Mouse (Mus musculus) MEL (cell line): ENCODE results near the gene Prkci.

Experiments
- CHD2 ChIP-seq: IDR thresholded peaks from 2 replicates; pipeline ENCODE4 v1.6.1; 2011; ENCODE audit warnings: low read length, improper control_type of control experiment
- CTCF ChIP-seq, 3 experiments: IDR thresholded peaks in 2 of 3; conservative IDR thresholded peaks in 1 of 3; 2 replicates each; pipeline ENCODE4 v1.5.1; 2011 to 2012; ENCODE audit warnings: low read length in 3 of 3, low read depth in 2 of 3, mild to moderate bottlenecking in 2 of 3, improper control_type of control experiment in 1 of 3, inconsistent platforms in 1 of 3, mixed read lengths in 1 of 3, moderate library complexity in 1 of 3; ENCODE audit not compliant: control insufficient read depth in 1 of 3, insufficient read depth in 1 of 3, poor library complexity in 1 of 3, severe bottlenecking in 1 of 3
- EP300 ChIP-seq, 2 experiments: IDR thresholded peaks; 2 replicates each; pipeline ENCODE4 v1.6.1; 2011; ENCODE audit warnings: improper control_type of control experiment in 2 of 2, low read length in 2 of 2, low read depth in 1 of 2, mild to moderate bottlenecking in 1 of 2
- ETS1 ChIP-seq: IDR thresholded peaks from 2 replicates; pipeline ENCODE4 v1.6.1; 2012; ENCODE audit warnings: low read depth, mild to moderate bottlenecking, inconsistent platforms, low read length, improper control_type of control experiment, moderate library complexity
- GABPA ChIP-seq: IDR thresholded peaks from 2 replicates; pipeline ENCODE4 v1.6.1; 2012; ENCODE audit warnings: low read depth, mild to moderate bottlenecking, inconsistent platforms, low read length, improper control_type of control experiment, moderate library complexity
- GATA1 ChIP-seq: IDR thresholded peaks from 2 replicates; pipeline ENCODE4 v1.6.1; 2011; ENCODE audit warnings: low read depth, low read length, improper control_type of control experiment
- MAX ChIP-seq: IDR thresholded peaks from 2 replicates; pipeline ENCODE4 v1.6.1; 2011; ENCODE audit warnings: low read length, improper control_type of control experiment
- NRF1 ChIP-seq: IDR thresholded peaks from 2 replicates; pipeline ENCODE4 v1.6.1; 2014; ENCODE audit warnings: low read depth, mild to moderate bottlenecking, inconsistent platforms, low read length, improper control_type of control experiment, moderate library complexity; ENCODE audit not compliant: poor library complexity, insufficient read depth, severe bottlenecking
- POLR2A ChIP-seq, 2 experiments: IDR thresholded peaks; 2 replicates each; pipeline ENCODE4 v1.6.1; 2011 to 2012; ENCODE audit warnings: low read length in 2 of 2, mild to moderate bottlenecking in 2 of 2, control low read depth in 1 of 2, improper control_type of control experiment in 1 of 2, low read depth in 1 of 2, moderate library complexity in 1 of 2; ENCODE audit not compliant: control insufficient read depth in 1 of 2, insufficient read depth in 1 of 2, poor library complexity in 1 of 2
- TAL1 ChIP-seq: IDR thresholded peaks from 2 replicates; pipeline ENCODE4 v1.6.1; 2012; ENCODE audit warnings: mild to moderate bottlenecking, inconsistent platforms, low read length, moderate library complexity, mixed read lengths
- USF1 ChIP-seq: IDR thresholded peaks from 2 replicates; pipeline ENCODE4 v1.6.1; 2014; ENCODE audit warnings: low read depth, mild to moderate bottlenecking, inconsistent platforms, low read length, improper control_type of control experiment, moderate library complexity
- ZC3H11A ChIP-seq: IDR thresholded peaks from 2 replicates; pipeline ENCODE4 v1.6.1; 2012; ENCODE audit warnings: low read depth, mild to moderate bottlenecking, inconsistent platforms, low read length, improper control_type of control experiment

GRCm38 (mm10) chr3:31019287-31019686, 23.7 kb downstream of the Prkci start:
- TF ChIP-seq NRF1 (no peak), CTCF (IDR thresholded peaks at IDR 0.05 in 2 of 3, conservative IDR thresholded peaks at IDR 0.05 in 1 of 3; ENCODE audit: control insufficient read depth in 1 of 3, insufficient read depth in 1 of 3, low read depth in 2 of 3, low read length in 3 of 3, poor library complexity in 1 of 3, severe bottlenecking in 1 of 3) (no peak), EP300 (IDR thresholded peaks at IDR 0.05; ENCODE audit: low read depth in 1 of 2, low read length in 2 of 2) (no peak), GATA1 (no peak), TAL1 (no peak), MAX (no peak), GABPA (no peak), CHD2 (no peak), ETS1 (no peak), POLR2A (IDR thresholded peaks at IDR 0.05; ENCODE audit: control insufficient read depth in 1 of 2, insufficient read depth in 1 of 2, low read depth in 1 of 2, low read length in 2 of 2, poor library complexity in 1 of 2) (no peak), ZC3H11A (no peak), USF1 (no peak)
